Mouse (Mus musculus) ES-E14 (cell line): ENCODE results near the gene Pou5f1. TPM values are rescaled to one million over a fixed set of nuclear protein-coding genes. Genes with fewer than 3 reads are reported as not detected.

Experiments
- DNase-seq: peaks from one replicate; pipeline ENCODE4 v3.0.0-alpha.2; 2013; ENCODE audit warnings: low read depth, low spot score
- H3K27ac ChIP-seq: 2 replicates; pipeline ENCODE4 v1.5.1; 2012; ENCODE audit warnings: low read depth, mild to moderate bottlenecking, low read length, moderate library complexity, mixed read lengths; ENCODE audit not compliant: poor library complexity, insufficient read depth, severe bottlenecking
- H3K36me3 ChIP-seq: 2 replicates; pipeline ENCODE4 v1.6.1; 2012; ENCODE audit warnings: mild to moderate bottlenecking, low read length, moderate library complexity, mixed read lengths; ENCODE audit not compliant: control insufficient read depth, poor library complexity, insufficient read depth, severe bottlenecking
- H3K4me1 ChIP-seq, 2 experiments: fragments of 150-350 bp in 1 of 2; sonication (generic) in 1 of 2; 2 replicates each; pipeline ENCODE4 v1.6.1; 2012; ENCODE audit warnings: low read length in 2 of 2, mild to moderate bottlenecking in 1 of 2, mixed read lengths in 1 of 2; ENCODE audit not compliant: control insufficient read depth in 2 of 2, insufficient read depth in 2 of 2, poor library complexity in 1 of 2
- H3K4me3 ChIP-seq, 2 experiments: fragments of 150-350 bp in 1 of 2; sonication (generic) in 1 of 2; 2 replicates each; pipeline ENCODE4 v1.5.1; 2012; ENCODE audit warnings: low read length in 2 of 2, low read depth in 1 of 2, mild to moderate bottlenecking in 1 of 2, mixed read lengths in 1 of 2; ENCODE audit not compliant: insufficient read depth in 1 of 2, poor library complexity in 1 of 2, severe bottlenecking in 1 of 2
- H3K9ac ChIP-seq: 2 replicates; pipeline ENCODE4 v1.6.1; 2012; ENCODE audit warnings: low read depth, mild to moderate bottlenecking, low read length, mixed read lengths; ENCODE audit not compliant: poor library complexity, insufficient read depth, severe bottlenecking
- H3K9me3 ChIP-seq: fragments of 150-350 bp; sonication (generic); 2 replicates; pipeline ENCODE4 v1.6.1; 2012; ENCODE audit warnings: low read depth, mild to moderate bottlenecking, low read length; ENCODE audit not compliant: control insufficient read depth, insufficient read depth
- CHD2 ChIP-seq: IDR thresholded peaks from 2 replicates; pipeline ENCODE4 v1.6.1; 2014; ENCODE audit warnings: mild to moderate bottlenecking, low read depth, low read length, inconsistent platforms
- HCFC1 ChIP-seq: IDR thresholded peaks from 2 replicates; pipeline ENCODE4 v1.6.1; 2012; ENCODE audit warnings: low read length, inconsistent platforms, borderline replicate concordance; ENCODE audit not compliant: insufficient read depth
- MAFK ChIP-seq: IDR thresholded peaks from 2 replicates; pipeline ENCODE4 v1.6.1; 2014; ENCODE audit warnings: mild to moderate bottlenecking, low read depth, low read length, inconsistent platforms; ENCODE audit not compliant: insufficient read depth
- ZC3H11A ChIP-seq: IDR thresholded peaks from 2 replicates; pipeline ENCODE4 v1.6.1; 2012; ENCODE audit warnings: low read depth, mild to moderate bottlenecking, inconsistent platforms, low read length, borderline replicate concordance
- ZNF384 ChIP-seq: IDR thresholded peaks from 2 replicates; pipeline ENCODE4 v1.6.1; 2012; ENCODE audit warnings: low read depth, low read length, inconsistent platforms
- in situ Hi-C, 2 experiments: fragments of 600-800 bp; cut with MboI; formaldehyde crosslinking; loops; one replicate each; pipeline ENCODE4 v1.15.1; 2025; ENCODE audit warnings: low sequenced_read_pairs in 2 of 2, inconsistent platforms in 1 of 2; ENCODE audit not compliant: unreplicated experiment in 2 of 2
- total RNA-seq: library from RNA; depleted of rRNA; stranded (reverse); fragments of 300-350 nt; gene quantifications from 2 replicates; pipeline ENCODE4 v1.2.3, GENCODE M21; 2012; rRNA removed

Gene Pou5f1
- total RNA-seq, 1 experiment: 868 TPM

- no peak overlapping the region for H3K9ac ChIP-seq
- no peaks in the 10 kb centered on the region for H3K36me3 ChIP-seq
- H3K4me1 ChIP-seq: peaks cover 0 to 21% of the 10 kb centered on the region in 2 experiments; a peak in 1 of 4 replicates
- H3K9me3 ChIP-seq: no peaks in the 10 kb centered on the region
- H3K4me3 ChIP-seq: no peak overlapping the region
- no peak for DNase-seq
- in situ Hi-C loops: no loop called here
- no peak overlapping the region for H3K27ac ChIP-seq
- TF ChIP-seq CHD2 (no peak), HCFC1 (no peak), MAFK (no peak), ZNF384 (no peak), ZC3H11A (no peak)
These were observed 52.4 kb downstream of the Pou5f1 start for GRCm38 (mm10) chr17:35558216-35558615.

Other genes starting within 250 kb of the Pou5f1 start
- gene H2-D1, start 243.3 kb upstream of the Pou5f1 start, total RNA-seq: 30.1 and 44.9 TPM in 2 replicates
- gene H2-Q1, start 185.6 kb upstream of the Pou5f1 start, total RNA-seq: 0.11 TPM in 1 of 2 replicates, not detected in the other
- gene H2-Q2, start 163.8 kb upstream of the Pou5f1 start, total RNA-seq: 0.67 and 1.4 TPM in 2 replicates
- 9.1 and 19.9 TPM in 2 replicates for gene H2-Q4, start 126.4 kb upstream of the Pou5f1 start, total RNA-seq
- 0.94 and 2.3 TPM in 2 replicates for gene H2-Q6, start 81.2 kb upstream of the Pou5f1 start, total RNA-seq
- gene H2-Q7, start 66.9 kb upstream of the Pou5f1 start, total RNA-seq: 2.1 and 4.8 TPM in 2 replicates
- gene H2-Q10, start 35.9 kb upstream of the Pou5f1 start, total RNA-seq: 2.1 and 3.1 TPM in 2 replicates
- gene Tcf19, start 10.8 kb downstream of the Pou5f1 start, total RNA-seq: 7.6 and 10.5 TPM in 2 replicates
- gene Cchcr1, start 11.1 kb downstream of the Pou5f1 start, total RNA-seq: 28.5 and 31.8 TPM in 2 replicates
- gene Psors1c2, start 27.2 kb downstream of the Pou5f1 start, total RNA-seq: 4.3 and 8.9 TPM in 2 replicates
- 1.1 and 1.2 TPM in 2 replicates for gene Cdsn, start 46.1 kb downstream of the Pou5f1 start, total RNA-seq
- gene 2300002M23Rik, start 61.4 kb downstream of the Pou5f1 start, total RNA-seq: 0.22 and 0.42 TPM in 2 replicates
- gene Sfta2, start 95.5 kb downstream of the Pou5f1 start, total RNA-seq: 0.53 TPM in 1 of 2 replicates, not detected in the other
- not detected in 2 replicates for gene Gm9573, start 120.6 kb downstream of the Pou5f1 start, total RNA-seq
- 0.85 and 1.1 TPM in 2 replicates for gene Mucl3, start 137.7 kb downstream of the Pou5f1 start, total RNA-seq
- 58.5 and 90.3 TPM in 2 replicates for gene Vars2, start 161.6 kb downstream of the Pou5f1 start, total RNA-seq
- 75.3 and 83.0 TPM in 2 replicates for gene Gtf2h4, start 167.7 kb downstream of the Pou5f1 start, total RNA-seq
- gene Ddr1, start 198.6 kb downstream of the Pou5f1 start, total RNA-seq: 46.0 and 78.8 TPM in 2 replicates